Mouse (Mus musculus) c-Kit-positive CD71-negative TER-119-negative erythroid progenitor cells, embryonic 14.5 days (primary cell): ENCODE data around the gene Arl3.
A peak's percentile ranks its signal among the peaks of the same experiment; 100 is the strongest.

Source experiments
- DNase-seq: peaks from one replicate; pipeline ENCODE4 v3.0.0-alpha.2; 2013; ENCODE audit warnings: low read depth

Arl3 gene

GRCm38 (mm10) chr19:46572951-46573937, at the start of gene Arl3, which contains the start of gene Sfxn2:
Gene Arl3 (minus strand): TSS chr19:46573198.
Gene Sfxn2 (plus strand): TSS chr19:46573365.
- peak; percentile 94 for DNase-seq

DNA sequence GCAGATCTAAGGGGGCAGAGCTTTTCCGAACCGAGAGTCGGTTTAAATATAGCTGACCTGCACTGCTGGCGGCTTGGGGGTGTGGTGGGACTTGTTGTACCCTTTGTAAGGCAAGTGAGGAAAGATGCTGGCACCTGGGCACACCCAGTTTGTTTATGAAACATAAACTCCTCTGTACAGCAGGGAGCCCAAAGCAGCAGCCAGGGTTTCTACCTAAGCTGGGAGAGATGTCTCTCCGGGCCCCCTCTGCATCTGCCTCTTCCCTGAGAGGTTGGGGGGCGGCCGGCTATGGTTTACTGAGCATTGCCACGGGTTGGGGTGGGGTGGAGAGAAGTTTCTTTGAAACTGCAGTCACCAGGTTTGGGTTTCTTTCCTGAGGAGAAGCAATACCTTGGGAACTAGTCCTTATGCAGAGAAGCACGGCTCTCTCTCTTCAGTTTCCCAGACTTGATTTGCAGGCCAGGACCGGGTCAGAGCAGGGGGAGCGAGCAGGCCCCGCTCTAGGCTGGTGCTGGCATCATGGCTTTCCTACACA, 49.7 kb upstream of the Arl3 start:
- no peak for DNase-seq

DNA sequence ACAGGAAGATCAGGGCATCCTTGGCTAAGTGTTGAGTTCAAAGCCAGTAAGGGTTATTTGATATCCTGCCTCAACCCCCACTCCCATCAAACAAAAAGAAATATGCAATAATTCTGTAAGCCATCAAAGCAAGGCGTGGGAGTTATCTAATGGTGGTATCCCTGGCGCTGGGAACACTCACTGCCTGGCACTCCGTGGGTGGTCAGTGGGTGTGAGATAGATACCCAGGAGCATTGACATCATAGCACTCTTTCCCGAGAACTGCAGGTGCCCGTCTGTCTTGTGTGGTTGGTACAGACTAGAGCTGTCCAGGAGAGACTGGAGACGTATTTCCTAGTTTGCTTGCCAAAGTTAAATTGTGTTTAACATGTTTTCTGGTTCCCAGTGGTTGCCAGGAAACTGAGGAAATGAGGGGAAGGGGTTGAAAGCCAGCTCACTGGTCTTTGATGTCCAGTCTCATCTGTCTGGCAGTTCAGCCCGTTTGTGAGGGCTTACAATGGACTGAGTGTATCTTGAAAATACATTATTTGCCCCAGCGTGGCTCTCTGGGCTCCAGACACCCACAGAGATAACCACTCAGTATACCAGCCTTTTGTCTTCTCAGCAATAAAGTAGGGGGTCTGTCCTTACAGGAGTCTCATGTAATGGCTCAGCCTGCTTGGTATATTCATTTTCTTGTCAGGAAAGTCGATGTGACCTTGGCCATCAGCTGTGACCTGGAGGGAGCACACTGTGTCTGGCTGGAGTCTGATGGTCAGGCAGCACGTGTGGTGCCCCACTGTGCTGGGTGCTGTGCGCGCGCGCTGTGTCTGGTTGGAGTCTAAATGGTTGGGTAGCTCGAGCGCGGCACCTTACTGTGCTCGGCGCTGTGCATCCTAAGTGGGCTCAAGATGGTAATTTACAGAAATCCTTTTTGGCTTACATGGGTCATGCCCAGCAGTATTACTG, 48.5 kb upstream of the Arl3 start:
- no peak for DNase-seq

GRCm38 (mm10) chr19:46620016-46620808, 47.2 kb upstream of the Arl3 start:
- no peak for DNase-seq

GRCm38 (mm10) chr19:46619518-46619917, 46.5 kb upstream of the Arl3 start:
- no peak for DNase-seq

DNA sequence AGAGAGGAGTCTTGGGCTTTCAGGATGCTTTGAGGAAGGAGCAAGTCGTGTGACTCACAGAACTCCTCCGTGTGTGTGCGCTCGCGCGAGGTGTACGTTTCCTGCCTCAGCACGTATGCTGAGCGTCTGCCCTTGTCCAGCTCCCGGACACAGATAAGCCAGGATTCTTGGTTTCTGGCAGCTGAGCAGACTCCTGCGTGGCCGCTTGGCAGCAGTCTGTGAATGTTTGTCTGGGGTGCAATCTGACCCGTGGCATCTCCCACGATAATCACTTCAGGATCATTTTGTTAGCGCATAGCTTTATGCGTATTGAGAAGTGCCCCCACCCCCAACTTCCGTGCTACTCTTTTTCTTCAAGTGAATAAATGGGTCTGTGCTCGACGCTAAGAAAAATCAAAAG, 46.0 kb upstream of the Arl3 start:
- no peak for DNase-seq

GRCm38 (mm10) chr19:46618322-46618721, 45.3 kb upstream of the Arl3 start:
- DNase-seq, result no peak

GRCm38 (mm10) chr19:46617361-46617760, 44.4 kb upstream of the Arl3 start:
- no peak for DNase-seq

- DNase-seq, result no peak
These were observed 43.4 kb upstream of the Arl3 start for GRCm38 (mm10) chr19:46616378-46616777.

DNA sequence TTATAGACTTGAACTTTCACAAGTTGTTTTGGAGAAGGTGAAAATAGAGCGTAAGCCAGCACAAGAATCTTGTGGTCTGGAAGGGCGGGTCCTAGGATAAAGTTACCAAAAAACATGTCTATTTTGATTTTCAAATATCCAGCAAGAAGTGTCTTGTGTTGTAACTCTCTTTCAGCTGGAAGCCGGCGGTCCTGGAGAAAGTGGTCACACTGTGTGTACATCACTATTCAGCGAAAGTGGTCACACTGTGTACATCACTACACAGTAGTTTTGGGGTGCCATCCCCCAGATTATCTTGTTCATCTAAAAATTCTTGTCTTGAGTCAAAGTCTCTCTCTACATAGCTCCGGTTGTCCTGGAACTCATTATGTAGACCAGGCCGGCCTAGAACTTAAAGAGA, 35.2 kb upstream of the Arl3 start:
- no peak for DNase-seq

- DNase-seq, result no peak
These were observed 34.4 kb upstream of the Arl3 start for GRCm38 (mm10) chr19:46607424-46607823.

DNA sequence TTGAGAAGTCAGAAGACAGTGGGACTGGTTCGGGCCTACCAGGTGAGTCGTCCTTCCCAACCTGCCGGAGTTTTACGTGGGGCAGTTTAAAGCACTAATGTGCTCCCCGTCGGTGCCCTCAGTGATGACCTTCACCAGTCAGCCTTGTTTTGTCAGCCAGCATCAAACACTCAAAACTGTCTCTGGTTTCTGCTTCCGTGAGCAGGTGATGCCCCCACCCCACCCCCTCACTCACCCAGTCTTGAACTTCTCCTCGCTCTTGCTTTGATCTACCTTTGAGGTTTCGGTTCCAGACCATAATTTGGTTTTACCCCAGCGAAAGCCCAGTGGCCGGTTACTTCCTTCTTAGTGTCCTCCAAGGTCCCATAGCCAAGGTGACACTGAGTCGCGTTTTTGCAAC, 33.7 kb upstream of the Arl3 start:
- no peak for DNase-seq

- DNase-seq, result no peak
These were observed 29.4 kb upstream of the Arl3 start for GRCm38 (mm10) chr19:46602406-46602805.

DNA sequence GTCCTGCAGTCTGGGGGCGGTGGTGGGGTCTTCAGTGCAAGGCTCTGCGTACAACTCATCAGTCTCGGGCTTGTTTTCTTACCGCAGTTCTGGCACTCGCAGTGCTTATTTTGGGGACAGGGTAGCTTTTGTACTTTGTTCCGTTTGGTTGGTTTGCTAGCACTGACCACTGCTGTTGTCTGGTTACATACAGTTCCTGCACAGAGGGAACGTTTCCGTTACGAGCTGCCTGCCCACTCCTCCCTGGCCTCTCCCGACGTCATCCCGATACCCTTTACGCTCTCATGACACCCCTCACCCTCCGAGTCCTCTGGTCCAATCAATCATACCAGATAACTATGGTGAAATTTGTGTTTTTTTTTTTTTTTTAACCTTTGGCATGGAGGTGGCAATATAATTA, 28.5 kb upstream of the Arl3 start:
- DNase-seq, result no peak

- no peak for DNase-seq
These were observed 27.4 kb upstream of the Arl3 start for GRCm38 (mm10) chr19:46600371-46600770.

DNA sequence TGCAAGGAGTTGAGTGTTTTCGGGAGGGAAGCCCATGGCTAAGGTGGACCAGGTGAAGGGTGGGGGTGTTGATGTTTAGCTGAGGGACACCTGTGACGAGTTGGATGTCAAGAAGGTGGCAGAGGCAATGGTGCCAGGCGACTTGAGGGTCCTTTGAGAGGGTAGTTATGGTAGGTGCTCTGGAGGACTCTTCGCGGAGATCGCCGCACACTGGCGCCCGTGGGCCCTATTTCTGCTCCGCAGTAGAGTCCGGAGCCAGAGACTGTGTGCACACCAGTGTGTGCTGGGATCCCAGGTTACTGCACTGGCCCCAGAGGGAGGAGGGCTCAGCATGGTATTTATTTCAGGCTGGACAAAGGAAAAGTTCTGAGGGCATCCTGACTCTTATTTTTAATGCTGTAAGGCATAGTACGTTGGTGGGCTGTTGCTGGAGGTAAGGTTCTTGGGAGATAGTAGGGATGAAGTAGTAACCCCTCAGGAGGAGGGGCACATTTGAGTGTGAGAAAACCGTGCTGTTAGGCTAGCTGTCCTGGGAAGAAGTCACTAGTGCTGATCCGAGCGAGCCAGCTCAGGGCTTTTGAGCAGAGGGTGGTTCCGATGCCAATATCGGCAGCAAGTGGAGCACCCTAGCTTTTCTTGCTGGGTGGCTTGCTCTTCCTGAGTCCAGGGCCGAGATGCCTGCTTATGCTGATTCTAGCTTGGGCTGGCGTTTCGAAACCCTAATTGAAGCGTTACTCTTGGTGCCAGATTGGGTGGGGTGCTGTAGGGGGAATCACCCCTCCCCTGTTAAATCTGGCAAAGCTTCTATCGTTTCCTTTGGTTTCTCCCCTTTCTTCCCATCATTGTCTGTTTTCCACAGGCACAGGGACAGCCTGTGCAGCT, 26.6 kb upstream of the Arl3 start:
- DNase-seq, result no peak

DNA sequence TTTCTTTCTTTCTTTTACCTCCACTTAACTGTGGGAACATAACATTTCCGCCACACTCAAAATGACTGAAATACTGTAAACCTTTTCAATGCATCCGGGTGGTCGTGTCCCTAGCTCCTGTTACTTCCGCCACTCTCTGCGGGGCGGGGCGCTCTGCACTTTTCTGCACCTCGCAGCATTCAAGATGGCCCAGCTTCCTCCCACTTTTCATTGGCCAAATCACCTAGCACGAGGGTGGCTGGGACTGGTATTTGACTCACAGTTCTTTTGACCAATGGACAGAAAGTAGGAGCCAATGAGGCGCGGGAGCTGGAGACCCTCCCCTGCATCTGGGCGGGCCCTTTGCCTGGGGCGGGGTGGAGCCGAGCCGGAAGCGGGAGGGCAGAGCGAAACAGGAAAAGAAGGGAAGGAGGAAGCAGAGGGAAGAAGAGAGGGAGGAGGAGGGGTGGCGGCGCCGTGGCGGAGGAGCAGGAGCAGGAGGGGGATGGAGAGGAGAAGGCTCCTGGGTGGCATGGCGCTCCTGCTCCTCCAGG, 25.8 kb upstream of the Arl3 start, which contains the start of gene Wbp1l:
Wbp1l (plus strand) TSS at position 365 of the 533 bp plus-strand sequence.
- DNase-seq, result peak; percentile 98

- no peak for DNase-seq
These were observed 25.2 kb upstream of the Arl3 start for GRCm38 (mm10) chr19:46598187-46598586.

- DNase-seq, result no peak
These were observed 19.9 kb upstream of the Arl3 start for GRCm38 (mm10) chr19:46592751-46593439.
